Mouse (Mus musculus) testis, adult 2 months (tissue): Measurements from ENCODE around the gene Gm10322.

Source experiments
- CTCF ChIP-seq: fragments of 200-500 bp; IDR thresholded peaks from 2 replicates; pipeline ENCODE4 v1.5.1; 2012; ENCODE audit warnings: low read depth, mild to moderate bottlenecking, inconsistent platforms, low read length, moderate library complexity; ENCODE audit not compliant: control insufficient read depth, insufficient read depth, insufficient replicate concordance
- POLR2A ChIP-seq: fragments of 200-500 bp; IDR thresholded peaks from 2 replicates; pipeline ENCODE4 v1.6.1; 2012; ENCODE audit warnings: low read depth, mild to moderate bottlenecking, inconsistent platforms, low read length, moderate library complexity; ENCODE audit not compliant: control insufficient read depth

GRCm38 (mm10) chr10:59571273-59571672 lies 44.6 kb upstream of the Gm10322 start:
- TF ChIP-seq POLR2A (no peak), CTCF (no peak)
